Mouse (Mus musculus) erythroblast, embryonic 14.5 days (primary cell): ENCODE measurements around the gene Senp7.

Experiments
- GATA1 ChIP-seq: IDR thresholded peaks from 2 replicates; pipeline ENCODE4 v1.6.1; 2012; ENCODE audit warnings: low read length, inconsistent platforms, mixed read lengths
- TAL1 ChIP-seq: IDR thresholded peaks from 3 replicates; pipeline ENCODE4 v1.6.1; 2012; ENCODE audit warnings: low read length, inconsistent platforms, mixed read lengths

DNA sequence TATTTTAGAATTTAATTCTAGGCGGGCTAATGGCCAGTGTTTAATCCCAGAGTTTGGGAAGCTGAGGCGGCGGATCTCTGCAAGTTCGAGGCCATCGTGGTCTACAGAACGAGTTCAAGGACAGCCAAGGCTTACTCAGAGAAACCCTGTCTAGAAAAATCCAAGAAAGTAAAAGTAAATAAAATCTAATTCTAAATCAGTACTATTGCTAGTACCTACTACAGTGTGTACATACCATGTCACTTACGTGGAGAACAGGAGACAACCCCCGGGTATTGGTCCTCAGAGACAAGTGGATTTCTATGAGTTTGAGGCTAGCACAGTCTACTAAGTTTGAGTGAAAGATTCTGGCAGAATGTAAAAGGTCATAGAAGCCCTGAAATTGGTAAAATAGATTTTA, 10.0 kb upstream of the Senp7 start:
- no peak for TF ChIP-seq TAL1
- no peak for TF ChIP-seq GATA1
